ENCODE assay signal across 10 mouse cellular contexts in the genomic region with DNA sequence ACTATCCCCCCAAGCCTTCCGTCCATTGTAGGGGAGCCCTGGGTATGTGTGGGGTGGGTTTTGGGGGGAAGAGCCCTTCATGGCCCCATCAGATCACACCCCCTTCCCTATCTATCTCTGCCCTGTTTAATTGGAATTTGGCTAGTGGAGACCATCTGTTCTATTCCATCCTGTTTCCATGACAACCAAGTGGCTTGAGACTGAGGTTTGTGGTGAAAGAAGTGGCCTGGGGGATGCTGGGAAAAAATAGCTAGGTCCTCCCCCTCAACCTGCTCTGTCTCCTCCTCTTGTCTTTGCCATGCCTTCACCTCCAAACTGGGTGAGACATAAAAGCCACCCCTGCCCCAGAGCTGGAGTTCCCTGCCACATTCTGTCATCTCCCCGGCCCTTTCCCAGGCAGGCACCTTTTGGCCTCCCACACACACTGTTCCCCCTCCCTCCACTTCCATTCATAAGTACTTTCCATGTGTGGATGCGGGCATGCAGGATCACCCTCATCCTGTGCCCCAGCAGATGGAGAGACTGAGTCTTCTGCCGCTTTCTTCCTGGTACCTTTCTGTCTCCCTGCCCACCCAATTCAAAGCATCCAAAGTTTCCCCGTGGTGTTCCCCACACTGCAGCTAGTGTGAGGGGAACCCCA. TPM values are rescaled to one million over a fixed set of nuclear protein-coding genes. Genes with fewer than 3 reads are reported as not detected.
A peak's percentile ranks its signal among the peaks of the same experiment; 100 is the strongest.
DNase-seq lines count a peak whose midpoint lies in the region; ATAC-seq lines count a peak whose summit lies in the region.
"Had no signal": no experiment of that assay in that cellular context is flagged by ENCODE, and none has a peak within 500 bp of the region (broad histone marks: within the 10 kb centered on the region; RNA-seq: fewer than 3 reads in every experiment).

No protein-coding gene starts in this region.

- H3K36me3 ChIP-seq in forebrain, embryonic 15.5 days = no peaks in the 10 kb centered on the region
- H3K36me3 ChIP-seq in midbrain, embryonic 13.5 days = peaks cover 4% of the 10 kb centered on the region; the same call in 1 of the 2 replicates

- H3K27ac ChIP-seq in forebrain, embryonic 15.5 days (replicated peaks) = peak overlapping the region; percentile 82
- peak overlapping the region; percentile 81 for H3K27ac ChIP-seq in midbrain, embryonic 13.5 days
- H3K27ac ChIP-seq: embryonic facial prominence, embryonic 15.5 days had no signal

- no peak overlapping the region for H3K9ac ChIP-seq in forebrain, embryonic 15.5 days (replicated peaks)
- H3K9ac ChIP-seq in midbrain, embryonic 13.5 days (replicated peaks) = no peak overlapping the region
- H3K9ac ChIP-seq: embryonic facial prominence, embryonic 15.5 days had no signal

- H3K4me2 ChIP-seq in forebrain, embryonic 15.5 days (replicated peaks) = peak overlapping the region; percentile 24
- H3K4me2 ChIP-seq in midbrain, embryonic 13.5 days (replicated peaks) = peak overlapping the region; percentile 29
- H3K4me2 ChIP-seq: embryonic facial prominence, embryonic 15.5 days had no signal

- H3K9me3 ChIP-seq in forebrain, embryonic 15.5 days = no peaks in the 10 kb centered on the region
- 0 out of 2 replicates have a peak, but pooled peaks cover 3% of the 10 kb centered on the region for H3K9me3 ChIP-seq in midbrain, embryonic 13.5 days
- H3K9me3 ChIP-seq: embryonic facial prominence, embryonic 15.5 days had no signal

- peak; percentile 76 for ATAC-seq in forebrain, embryonic 15.5 days (replicated peaks)
- peak; percentile 77 for ATAC-seq in midbrain, embryonic 13.5 days

- H3K4me1 ChIP-seq in forebrain, embryonic 15.5 days = peaks cover 65% of the 10 kb centered on the region
- H3K4me1 ChIP-seq in midbrain, embryonic 13.5 days (replicated peaks) = peaks cover 82% of the 10 kb centered on the region

- peak; percentile 70 to 77 for DNase-seq in cerebellum, postnatal 10 days
- no peak for DNase-seq in cerebellum, adult 11-12 months
- DNase-seq in R1 (ENCODE audit: low read depth, low spot score) (peak; percentile 88), MN1 (ENCODE audit: low spot score) (no peak)
- DNase-seq in urinary bladder, postnatal 36 days (ENCODE audit: low spot score in 2 of 2) = no peak
- no peak for DNase-seq in ovary, postnatal 14 days (ENCODE audit: low spot score)
- DNase-seq: lung, postnatal 10 days had no signal

- WGBS in forebrain, embryonic 15.5 days = 24% methylated on average over 5 of the region's 5 CpGs
- 35% methylated on average over 5 of the region's 5 CpGs for WGBS in midbrain, embryonic 13.5 days

- no peaks in the 10 kb centered on the region for H3K27me3 ChIP-seq in forebrain, embryonic 15.5 days
- no peaks in the 10 kb centered on the region for H3K27me3 ChIP-seq in midbrain, embryonic 13.5 days
- H3K27me3 ChIP-seq: embryonic facial prominence, embryonic 15.5 days had no signal

- H3K4me3 ChIP-seq in forebrain, embryonic 15.5 days = no peak overlapping the region
- H3K4me3 ChIP-seq in midbrain, embryonic 13.5 days (replicated peaks) = no peak overlapping the region
- H3K4me3 ChIP-seq: embryonic facial prominence, embryonic 15.5 days had no signal

RNA-seq across cellular contexts. Expression of a gene that starts 17.5 kb away (rescaled TPM):
- 10.1 and 10.2 TPM in 2 replicates for polyA plus RNA-seq in forebrain, embryonic 15.5 days (2015; fragmentation: Nextera tagmentation; extraction: Ambion mirVana)
- polyA plus RNA-seq in midbrain, embryonic 13.5 days (2015; fragmentation: Nextera tagmentation; extraction: Ambion mirVana) = 10.8 and 11.0 TPM in 2 replicates

Comparison
In these comparisons a context has a peak if more than half of its experiments do, and no peak if none do; other contexts are left out.
1. DNase-seq: peak in cerebellum, postnatal 10 days (2 of 2) and R1 (single experiment); none in cerebellum, adult 11-12 months (single experiment), MN1 (single experiment), urinary bladder, postnatal 36 days (0 of 2) and ovary, postnatal 14 days (single experiment).